Mouse (Mus musculus) MEL (cell line): ENCODE results near the gene Rom1. TPM values are rescaled to one million over a fixed set of nuclear protein-coding genes. Genes with fewer than 3 reads are reported as not detected.

ENCODE experiments used
- DNase-seq: peaks from one replicate; pipeline ENCODE4 v3.0.0; 2011; ENCODE audit warnings: low read depth, low spot score
- H3K27ac ChIP-seq: 2 replicates; pipeline ENCODE4 v1.5.1; 2012; ENCODE audit warnings: low read depth, mild to moderate bottlenecking, control low read depth, low read length, moderate library complexity; ENCODE audit not compliant: control insufficient read depth
- H3K27me3 ChIP-seq, 2 experiments: fragments of 150-350 bp in 1 of 2; sonication (generic) in 1 of 2; 2 replicates each; pipeline ENCODE4 v1.6.1; 2012; ENCODE audit warnings: low read length in 2 of 2, mild to moderate bottlenecking in 2 of 2, improper control_type of control experiment in 1 of 2, moderate library complexity in 1 of 2; ENCODE audit not compliant: insufficient read depth in 2 of 2, control insufficient read depth in 1 of 2
- H3K36me3 ChIP-seq, 2 experiments: 2 replicates each; pipeline ENCODE4 v1.6.1; 2012 to 2014; ENCODE audit warnings: low read length in 2 of 2, improper control_type of control experiment in 1 of 2, inconsistent platforms in 1 of 2, mild to moderate bottlenecking in 1 of 2; ENCODE audit not compliant: insufficient read depth in 2 of 2, control insufficient read depth in 1 of 2
- H3K4me1 ChIP-seq, 2 experiments: fragments of 150-350 bp in 1 of 2; sonication (generic) in 1 of 2; 2 replicates each; pipeline ENCODE4 v1.6.1; 2012; ENCODE audit warnings: low read length in 2 of 2, improper control_type of control experiment in 1 of 2, mild to moderate bottlenecking in 1 of 2; ENCODE audit not compliant: insufficient read depth in 2 of 2, control insufficient read depth in 1 of 2
- H3K4me3 ChIP-seq, 2 experiments: fragments of 150-350 bp in 1 of 2; sonication (generic) in 1 of 2; 2 replicates each; pipeline ENCODE4 v1.5.1; 2012; ENCODE audit warnings: low read depth in 2 of 2, low read length in 2 of 2, mild to moderate bottlenecking in 2 of 2, moderate library complexity in 2 of 2, control low read depth in 1 of 2, improper control_type of control experiment in 1 of 2; ENCODE audit not compliant: control insufficient read depth in 1 of 2, insufficient read depth in 1 of 2
- H3K79me2 ChIP-seq: 2 replicates; pipeline ENCODE4 v1.6.1; 2012; ENCODE audit warnings: mild to moderate bottlenecking, low read length, moderate library complexity; ENCODE audit not compliant: control insufficient read depth, poor library complexity, insufficient read depth
- H3K9ac ChIP-seq: 2 replicates; pipeline ENCODE4 v1.6.1; 2012; ENCODE audit warnings: low read depth, mild to moderate bottlenecking, control low read depth, low read length, moderate library complexity; ENCODE audit not compliant: control insufficient read depth, poor library complexity, severe bottlenecking
- H3K9me3 ChIP-seq: fragments of 150-350 bp; sonication (generic); replicated peaks from 2 replicates; pipeline ENCODE4 v1.6.1; 2012; ENCODE audit warnings: mild to moderate bottlenecking, low read length, improper control_type of control experiment, moderate library complexity; ENCODE audit not compliant: insufficient read depth
- BHLHE40 ChIP-seq: IDR thresholded peaks from 2 replicates; pipeline ENCODE4 v1.6.1; 2012; ENCODE audit warnings: low read depth, mild to moderate bottlenecking, inconsistent platforms, low read length, improper control_type of control experiment, borderline replicate concordance
- CHD2 ChIP-seq: IDR thresholded peaks from 2 replicates; pipeline ENCODE4 v1.6.1; 2011; ENCODE audit warnings: low read length, improper control_type of control experiment
- CTCF ChIP-seq, 3 experiments: IDR thresholded peaks in 2 of 3; conservative IDR thresholded peaks in 1 of 3; 2 replicates each; pipeline ENCODE4 v1.5.1; 2011 to 2012; ENCODE audit warnings: low read length in 3 of 3, low read depth in 2 of 3, mild to moderate bottlenecking in 2 of 3, improper control_type of control experiment in 1 of 3, inconsistent platforms in 1 of 3, mixed read lengths in 1 of 3, moderate library complexity in 1 of 3; ENCODE audit not compliant: control insufficient read depth in 1 of 3, insufficient read depth in 1 of 3, poor library complexity in 1 of 3, severe bottlenecking in 1 of 3
- ELF1 ChIP-seq: IDR thresholded peaks from 2 replicates; pipeline ENCODE4 v1.6.1; 2014; ENCODE audit warnings: low read depth, mild to moderate bottlenecking, inconsistent platforms, low read length, improper control_type of control experiment, moderate library complexity
- EP300 ChIP-seq, 2 experiments: IDR thresholded peaks; 2 replicates each; pipeline ENCODE4 v1.6.1; 2011; ENCODE audit warnings: improper control_type of control experiment in 2 of 2, low read length in 2 of 2, low read depth in 1 of 2, mild to moderate bottlenecking in 1 of 2
- ETS1 ChIP-seq: IDR thresholded peaks from 2 replicates; pipeline ENCODE4 v1.6.1; 2012; ENCODE audit warnings: low read depth, mild to moderate bottlenecking, inconsistent platforms, low read length, improper control_type of control experiment, moderate library complexity
- MAX ChIP-seq: IDR thresholded peaks from 2 replicates; pipeline ENCODE4 v1.6.1; 2011; ENCODE audit warnings: low read length, improper control_type of control experiment
- MEF2A ChIP-seq: IDR thresholded peaks from 2 replicates; pipeline ENCODE4 v1.6.1; 2014; ENCODE audit warnings: low read depth, mild to moderate bottlenecking, inconsistent platforms, low read length, improper control_type of control experiment; ENCODE audit not compliant: poor library complexity, insufficient replicate concordance, severe bottlenecking; ENCODE audit errors: extremely low read depth
- MXI1 ChIP-seq: IDR thresholded peaks from 2 replicates; pipeline ENCODE4 v1.6.1; 2011; ENCODE audit warnings: mild to moderate bottlenecking, low read depth, low read length, improper control_type of control experiment
- MYB ChIP-seq: IDR thresholded peaks from 2 replicates; pipeline ENCODE4 v1.6.1; 2011; ENCODE audit warnings: mild to moderate bottlenecking, low read depth, low read length, improper control_type of control experiment
- NRF1 ChIP-seq: IDR thresholded peaks from 2 replicates; pipeline ENCODE4 v1.6.1; 2014; ENCODE audit warnings: low read depth, mild to moderate bottlenecking, inconsistent platforms, low read length, improper control_type of control experiment, moderate library complexity; ENCODE audit not compliant: poor library complexity, insufficient read depth, severe bottlenecking
- POLR2A ChIP-seq, 2 experiments: IDR thresholded peaks; 2 replicates each; pipeline ENCODE4 v1.6.1; 2011 to 2012; ENCODE audit warnings: low read length in 2 of 2, mild to moderate bottlenecking in 2 of 2, control low read depth in 1 of 2, improper control_type of control experiment in 1 of 2, low read depth in 1 of 2, moderate library complexity in 1 of 2; ENCODE audit not compliant: control insufficient read depth in 1 of 2, insufficient read depth in 1 of 2, poor library complexity in 1 of 2
- SIN3A ChIP-seq: IDR thresholded peaks from 2 replicates; pipeline ENCODE4 v1.6.1; 2012; ENCODE audit warnings: low read length, improper control_type of control experiment, inconsistent platforms
- TAL1 ChIP-seq: IDR thresholded peaks from 2 replicates; pipeline ENCODE4 v1.6.1; 2012; ENCODE audit warnings: mild to moderate bottlenecking, inconsistent platforms, low read length, moderate library complexity, mixed read lengths
- UBTF ChIP-seq: IDR thresholded peaks from 2 replicates; pipeline ENCODE4 v1.6.1; 2012; ENCODE audit warnings: low read depth, mild to moderate bottlenecking, inconsistent platforms, low read length, improper control_type of control experiment, moderate library complexity, borderline replicate concordance; ENCODE audit not compliant: insufficient read depth
- ZMIZ1 ChIP-seq: IDR thresholded peaks from 2 replicates; pipeline ENCODE4 v1.6.1; 2012; ENCODE audit warnings: low read depth, mild to moderate bottlenecking, inconsistent platforms, low read length, improper control_type of control experiment, moderate library complexity
- ZNF384 ChIP-seq: IDR thresholded peaks from 2 replicates; pipeline ENCODE4 v1.6.1; 2012; ENCODE audit warnings: low read depth, mild to moderate bottlenecking, inconsistent platforms, low read length, improper control_type of control experiment
- polyA plus RNA-seq, 2 experiments: library from polyadenylated mRNA; stranded (reverse) in 1 of 2; unstranded in 1 of 2; fragments of >175 nt in 1 of 2; fragments of >200 nt in 1 of 2; gene quantifications; 2 replicates each; pipeline versions ENCODE4 v1.2.1 to v1.2.4; 2012; ENCODE audit warnings: low replicate concordance in 2 of 2, low read depth in 1 of 2; ENCODE audit not compliant: insufficient read length in 2 of 2, insufficient read depth in 1 of 2, missing spikeins in 1 of 2
- total RNA-seq: library from RNA; depleted of rRNA; stranded (reverse); fragments of 300-350 nt; gene quantifications from 2 replicates; pipeline ENCODE4 v1.2.3, GENCODE M21; 2012

Rom1 gene
- total and polyA plus RNA-seq, 3 experiments = 3.1 to 4.1 TPM; not detected in 1

- Histone ChIP-seq H3K4me3 (no peak overlapping the region), H3K27me3 (no peaks in the 10 kb centered on the region), H3K9ac (no peak overlapping the region), H3K4me1 (peaks cover 12 to 40% of the 10 kb centered on the region in 2 experiments), H3K27ac (no peak overlapping the region), H3K9me3 (no peaks in the 10 kb centered on the region), H3K79me2 (peaks cover 37% of the 10 kb centered on the region), H3K36me3 (peaks cover 22 to 66% of the 10 kb centered on the region in 2 experiments)
- no peak for DNase-seq
- no peak for TF ChIP-seq TAL1
- no peak for TF ChIP-seq MEF2A
- TF ChIP-seq NRF1 = no peak
- TF ChIP-seq BHLHE40 = peak; percentile 70; the same call in 1 of the 2 replicates
- no peak for TF ChIP-seq ELF1
- TF ChIP-seq CTCF (IDR thresholded peaks at IDR 0.05 in 2 of 3, conservative IDR thresholded peaks at IDR 0.05 in 1 of 3; ENCODE audit: control insufficient read depth in 1 of 3, insufficient read depth in 1 of 3, low read depth in 2 of 3, low read length in 3 of 3, poor library complexity in 1 of 3, severe bottlenecking in 1 of 3) = no peak
- TF ChIP-seq MXI1 = 0 out of 2 replicates have a peak, but pooled peaks have one; percentile 50
- peak in 1 of 2 experiments; percentile 35; a peak in 1 of 4 replicates for TF ChIP-seq EP300 (IDR thresholded peaks at IDR 0.05; ENCODE audit: low read depth in 1 of 2, low read length in 2 of 2)
- TF ChIP-seq SIN3A = peak; percentile 74
- TF ChIP-seq ETS1 = peak; percentile 89
- TF ChIP-seq POLR2A (IDR thresholded peaks at IDR 0.05; ENCODE audit: control insufficient read depth in 1 of 2, insufficient read depth in 1 of 2, low read depth in 1 of 2, low read length in 2 of 2, poor library complexity in 1 of 2) = no peak
These were observed 17.8 kb upstream of the Rom1 start for GRCm38 (mm10) chr19:8946929-8947328.

- H3K4me3 ChIP-seq = no peak overlapping the region
- H3K4me1 ChIP-seq = peaks cover 11 to 40% of the 10 kb centered on the region in 2 experiments
These were observed 16.1 kb upstream of the Rom1 start for GRCm38 (mm10) chr19:8945251-8945650.

More at GRCm38 (mm10) chr19:8945251-8945650, 16.1 kb upstream of the Rom1 start:
- H3K9ac ChIP-seq = no peak overlapping the region
- H3K79me2 ChIP-seq = peaks cover 38% of the 10 kb centered on the region
- no peak overlapping the region for H3K27ac ChIP-seq
- H3K27me3 ChIP-seq = no peaks in the 10 kb centered on the region
- no peaks in the 10 kb centered on the region for H3K9me3 ChIP-seq
- peaks cover 16 to 54% of the 10 kb centered on the region in 2 experiments for H3K36me3 ChIP-seq
- TF ChIP-seq EP300 (IDR thresholded peaks at IDR 0.05; ENCODE audit: low read depth in 1 of 2, low read length in 2 of 2) (no peak), ZNF384 (no peak), MEF2A (no peak), MAX (no peak), CTCF (IDR thresholded peaks at IDR 0.05 in 2 of 3, conservative IDR thresholded peaks at IDR 0.05 in 1 of 3; ENCODE audit: control insufficient read depth in 1 of 3, insufficient read depth in 1 of 3, low read depth in 2 of 3, low read length in 3 of 3, poor library complexity in 1 of 3, severe bottlenecking in 1 of 3) (no peak), MYB (no peak), CHD2 (no peak), ZMIZ1 (no peak), BHLHE40 (no peak), POLR2A (IDR thresholded peaks at IDR 0.05; ENCODE audit: control insufficient read depth in 1 of 2, insufficient read depth in 1 of 2, low read depth in 1 of 2, low read length in 2 of 2, poor library complexity in 1 of 2) (no peak), UBTF (no peak)
- DNase-seq = no peak
